Mouse (Mus musculus) liver, postnatal 0 days (tissue): ENCODE measurements around the gene Gpc5. TPM values are rescaled to one million over a fixed set of nuclear protein-coding genes. Genes with fewer than 3 reads are reported as not detected.

Experiments
- ATAC-seq: fragments of 200-750 bp; cut with Nextera tagmentation; 2 replicates; pipeline ENCODE4 v1.8.0; 2017; ENCODE audit warnings: mild to moderate bottlenecking, moderate library complexity
- DNase-seq: peaks from one replicate; pipeline ENCODE4 v3.0.0-alpha.2; 2016
- H3K27ac ChIP-seq: fragments of 300-500 bp; sonication (generic); 2 replicates; pipeline ENCODE4 v1.5.1; 2014; ENCODE audit warnings: antibody characterized with exemption, moderate library complexity, mild to moderate bottlenecking, low read depth
- H3K27me3 ChIP-seq: fragments of 300-500 bp; sonication (generic); 2 replicates; pipeline ENCODE4 v1.6.1; 2014; ENCODE audit warnings: low read length, control low read depth, mixed read lengths; ENCODE audit not compliant: insufficient read depth
- H3K36me3 ChIP-seq: fragments of 300-500 bp; sonication (generic); replicated peaks from 2 replicates; pipeline ENCODE4 v1.6.1; 2014; ENCODE audit warnings: mild to moderate bottlenecking, control low read depth, low read length, moderate library complexity, mixed read lengths; ENCODE audit not compliant: insufficient read depth
- H3K4me1 ChIP-seq: fragments of 300-500 bp; sonication (generic); 2 replicates; pipeline ENCODE4 v1.6.1; 2014; ENCODE audit warnings: antibody characterized with exemption, mild to moderate bottlenecking, control low read depth; ENCODE audit not compliant: insufficient read depth
- H3K4me2 ChIP-seq: fragments of 300-500 bp; sonication (generic); 2 replicates; pipeline ENCODE4 v1.6.1; 2014; ENCODE audit warnings: low read depth, mild to moderate bottlenecking, low read length, moderate library complexity, mixed read lengths
- H3K4me3 ChIP-seq: fragments of 300-500 bp; sonication (generic); 2 replicates; pipeline ENCODE4 v1.5.1; 2014; ENCODE audit warnings: low read depth, low read length
- H3K9ac ChIP-seq: fragments of 300-500 bp; sonication (generic); replicated peaks from 2 replicates; pipeline ENCODE4 v1.6.1; 2014; ENCODE audit warnings: mild to moderate bottlenecking, moderate library complexity
- H3K9me3 ChIP-seq: fragments of 300-500 bp; sonication (generic); 2 replicates; pipeline ENCODE4 v1.6.1; 2016; ENCODE audit warnings: mild to moderate bottlenecking, control low read depth, low read length, mixed read lengths
- CTCF ChIP-seq: sonication (generic); IDR thresholded peaks from 2 replicates; pipeline ENCODE4 v1.5.1; 2016; ENCODE audit warnings: antibody characterized with exemption, low read depth
- EP300 ChIP-seq: IDR thresholded peaks from 2 replicates; pipeline ENCODE4 v1.6.1; 2016; ENCODE audit warnings: antibody characterized with exemption, low read depth, mild to moderate bottlenecking
- WGBS: fragments of 180-500 bp; shearing (Covaris S2); extraction: QIAGEN DNeasy Blood & Tissue Kit; methylation state at CpG from one replicate; pipeline ENCODE4 v1.1.7; 2014; ENCODE audit not compliant: insufficient replicate concordance; 5-methylcytosine and 5-hydroxymethylcytosine counted together
- polyA plus RNA-seq: library from polyadenylated mRNA; unstranded; fragments of >200 nt; fragmentation: Nextera tagmentation; extraction: Ambion mirVana; gene quantifications from 2 replicates; pipeline ENCODE4 v1.2.1, GENCODE M21; 2015

The Gpc5 gene
- polyA plus RNA-seq, 1 experiment from 2014 or later = not detected

DNA sequence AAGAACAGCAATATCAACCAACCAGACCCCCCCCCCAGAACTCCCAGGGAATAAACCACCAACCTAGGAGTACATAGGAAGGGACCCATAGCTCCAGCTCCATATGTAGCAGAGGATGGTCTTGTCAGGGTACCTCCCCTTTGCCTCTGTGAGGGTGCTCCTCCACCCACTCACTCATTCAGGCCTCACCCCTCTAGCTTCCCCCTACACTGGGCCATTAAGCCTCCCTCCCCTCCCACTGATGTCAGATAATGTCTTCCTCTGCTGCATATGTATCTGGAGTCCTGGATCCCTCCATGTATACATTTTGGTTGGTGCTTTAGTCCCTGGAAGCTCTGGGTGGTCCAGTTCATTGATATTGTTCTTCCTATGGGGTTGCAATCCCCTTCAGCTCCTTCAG is 1075.4 kb downstream of the Gpc5 start:
- no peak for ATAC-seq
- Histone ChIP-seq H3K9ac (no peak overlapping the region), H3K4me2 (no peak overlapping the region)

DNA sequence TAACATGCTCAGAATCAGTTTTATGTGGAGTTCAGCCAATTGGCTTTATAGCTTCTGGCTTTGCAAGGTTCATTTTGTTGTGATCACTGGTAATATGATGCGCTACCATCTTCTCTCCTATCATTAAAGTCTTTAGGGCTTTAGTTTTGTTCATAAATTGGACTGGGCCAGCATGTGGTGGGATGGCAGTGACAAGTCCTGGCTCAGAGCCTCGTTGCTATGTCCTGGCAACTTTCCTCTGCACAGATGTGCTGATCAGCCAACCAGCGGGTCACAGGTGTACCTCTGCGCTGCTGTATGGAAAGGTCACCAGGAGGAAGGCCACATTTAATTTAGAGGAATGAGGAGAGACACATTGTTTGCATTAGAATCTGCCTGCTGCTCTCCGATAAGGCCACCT is 1077.1 kb downstream of the Gpc5 start:
- Histone ChIP-seq H3K4me2 (no peak overlapping the region), H3K27ac (no peak overlapping the region), H3K9ac (no peak overlapping the region), H3K27me3 (no peaks in the 10 kb centered on the region), H3K36me3 (no peaks in the 10 kb centered on the region), H3K9me3 (no peaks in the 10 kb centered on the region), H3K4me1 (no peaks in the 10 kb centered on the region), H3K4me3 (no peak overlapping the region)
- no peak for DNase-seq
- TF ChIP-seq EP300 (no peak), CTCF (no peak)
- 74% methylated on average over 5 of the region's 5 CpGs for WGBS
- ATAC-seq = no peak

More for the DNA sequence above, 1075.4 kb downstream of the Gpc5 start:
- DNase-seq = no peak
- Histone ChIP-seq H3K4me3 (no peak overlapping the region), H3K36me3 (no peaks in the 10 kb centered on the region), H3K4me1 (no peaks in the 10 kb centered on the region), H3K9me3 (no peaks in the 10 kb centered on the region), H3K27me3 (no peaks in the 10 kb centered on the region), H3K27ac (no peak overlapping the region)
- TF ChIP-seq EP300 (no peak), CTCF (no peak)

DNA sequence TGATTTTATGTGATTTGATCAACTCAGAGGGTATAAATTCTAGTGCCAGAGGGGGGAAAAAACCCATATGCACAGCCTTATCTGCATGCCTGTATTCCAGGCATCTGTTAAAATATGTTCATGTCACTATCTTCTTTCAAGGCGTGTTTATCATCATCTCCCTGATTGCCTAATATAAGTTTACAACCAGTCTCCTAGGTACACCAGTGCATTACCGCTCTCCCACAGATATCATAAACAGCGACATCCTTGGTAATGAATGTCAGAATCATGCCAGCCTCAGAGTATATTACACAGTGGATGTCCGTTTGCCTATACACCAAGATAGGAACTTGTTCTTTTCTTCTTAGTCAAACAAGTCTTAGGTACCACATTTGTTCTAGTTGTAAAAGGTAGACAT is 1095.0 kb downstream of the Gpc5 start:
- ATAC-seq = no peak
- no peak for DNase-seq
- Histone ChIP-seq H3K4me2 (no peak overlapping the region), H3K4me1 (no peaks in the 10 kb centered on the region), H3K4me3 (no peak overlapping the region), H3K9me3 (no peaks in the 10 kb centered on the region), H3K27me3 (no peaks in the 10 kb centered on the region), H3K27ac (no peak overlapping the region), H3K36me3 (no peaks in the 10 kb centered on the region), H3K9ac (no peak overlapping the region)
- no peak for TF ChIP-seq CTCF
- TF ChIP-seq EP300 = no peak
- 80% methylated on average over 4 of the region's 4 CpGs for WGBS

- 27% methylated on average over 6 of the region's 6 CpGs for WGBS
- Histone ChIP-seq H3K4me1 (no peaks in the 10 kb centered on the region), H3K27ac (no peak overlapping the region), H3K9me3 (no peaks in the 10 kb centered on the region), H3K9ac (no peak overlapping the region), H3K4me3 (no peak overlapping the region), H3K4me2 (no peak overlapping the region), H3K27me3 (no peaks in the 10 kb centered on the region), H3K36me3 (no peaks in the 10 kb centered on the region)
- 0 out of 2 replicates have a peak, but pooled peaks have one; percentile 35 for ATAC-seq
- TF ChIP-seq EP300 (no peak), CTCF (peak; percentile 66)
- peak; percentile 34 for DNase-seq
These were observed 1115.0 kb downstream of the Gpc5 start for GRCm38 (mm10) chr14:116206977-116207376.

DNA sequence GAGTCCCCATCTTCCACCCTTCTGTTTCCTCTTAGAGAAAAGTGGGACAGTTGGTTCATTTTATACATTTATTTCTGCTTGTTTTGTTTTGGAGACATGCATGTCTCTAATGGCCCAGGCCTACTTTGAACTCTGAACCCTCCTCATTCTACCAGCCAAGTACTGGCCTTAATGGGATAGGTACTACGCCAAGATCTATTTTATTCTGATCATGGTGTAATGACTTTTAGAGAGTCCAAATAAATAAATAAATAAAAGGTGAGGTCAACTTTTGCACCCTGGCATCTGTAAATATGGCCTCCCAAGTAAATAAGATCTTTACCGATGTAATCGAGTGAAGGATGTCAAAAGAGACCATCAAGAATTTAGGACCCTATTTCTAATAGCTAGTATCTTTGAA is 1116.6 kb downstream of the Gpc5 start:
- no peak overlapping the region for H3K4me3 ChIP-seq
- WGBS = 85% methylated on average over 3 of the region's 3 CpGs
- H3K36me3 ChIP-seq = no peaks in the 10 kb centered on the region
- no peak for DNase-seq
- no peaks in the 10 kb centered on the region for H3K9me3 ChIP-seq
- no peak overlapping the region for H3K9ac ChIP-seq
- no peak for TF ChIP-seq CTCF
- no peak for TF ChIP-seq EP300
- no peak for ATAC-seq
- no peaks in the 10 kb centered on the region for H3K27me3 ChIP-seq
- H3K4me2 ChIP-seq = no peak overlapping the region
- no peak overlapping the region for H3K27ac ChIP-seq
- H3K4me1 ChIP-seq = no peaks in the 10 kb centered on the region

- DNase-seq (no peak), ATAC-seq (no peak)
- H3K4me2 ChIP-seq = no peak overlapping the region
- 61% methylated on average over 5 of the region's 5 CpGs for WGBS
- H3K27me3 ChIP-seq = no peaks in the 10 kb centered on the region
- H3K36me3 ChIP-seq = no peaks in the 10 kb centered on the region
- no peaks in the 10 kb centered on the region for H3K9me3 ChIP-seq
- TF ChIP-seq CTCF (no peak), EP300 (no peak)
- H3K9ac ChIP-seq = no peak overlapping the region
- no peak overlapping the region for H3K27ac ChIP-seq
- H3K4me3 ChIP-seq = no peak overlapping the region
- no peaks in the 10 kb centered on the region for H3K4me1 ChIP-seq
These were observed 1117.0 kb downstream of the Gpc5 start for GRCm38 (mm10) chr14:116209045-116209444.

GRCm38 (mm10) chr14:116210304-116210703 is 1118.3 kb downstream of the Gpc5 start:
- no peaks in the 10 kb centered on the region for H3K27me3 ChIP-seq
- H3K27ac ChIP-seq = no peak overlapping the region
- no peak overlapping the region for H3K4me3 ChIP-seq
- no peak for ATAC-seq
- no peak for DNase-seq
- no peaks in the 10 kb centered on the region for H3K9me3 ChIP-seq
- no peaks in the 10 kb centered on the region for H3K36me3 ChIP-seq
- 60% methylated on average over 6 of the region's 6 CpGs for WGBS
- TF ChIP-seq EP300 = no peak
- TF ChIP-seq CTCF = no peak
- H3K4me2 ChIP-seq = no peak overlapping the region
- H3K9ac ChIP-seq = no peak overlapping the region
- no peaks in the 10 kb centered on the region for H3K4me1 ChIP-seq
